Mouse (Mus musculus) ES-E14 (cell line): ENCODE results near the gene Foxn3.

Experiments
- CHD2 ChIP-seq: IDR thresholded peaks from 2 replicates; pipeline ENCODE4 v1.6.1; 2014; ENCODE audit warnings: mild to moderate bottlenecking, low read depth, low read length, inconsistent platforms
- HCFC1 ChIP-seq: IDR thresholded peaks from 2 replicates; pipeline ENCODE4 v1.6.1; 2012; ENCODE audit warnings: low read length, inconsistent platforms, borderline replicate concordance; ENCODE audit not compliant: insufficient read depth
- MAFK ChIP-seq: IDR thresholded peaks from 2 replicates; pipeline ENCODE4 v1.6.1; 2014; ENCODE audit warnings: mild to moderate bottlenecking, low read depth, low read length, inconsistent platforms; ENCODE audit not compliant: insufficient read depth
- ZC3H11A ChIP-seq: IDR thresholded peaks from 2 replicates; pipeline ENCODE4 v1.6.1; 2012; ENCODE audit warnings: low read depth, mild to moderate bottlenecking, inconsistent platforms, low read length, borderline replicate concordance
- ZNF384 ChIP-seq: IDR thresholded peaks from 2 replicates; pipeline ENCODE4 v1.6.1; 2012; ENCODE audit warnings: low read depth, low read length, inconsistent platforms

DNA sequence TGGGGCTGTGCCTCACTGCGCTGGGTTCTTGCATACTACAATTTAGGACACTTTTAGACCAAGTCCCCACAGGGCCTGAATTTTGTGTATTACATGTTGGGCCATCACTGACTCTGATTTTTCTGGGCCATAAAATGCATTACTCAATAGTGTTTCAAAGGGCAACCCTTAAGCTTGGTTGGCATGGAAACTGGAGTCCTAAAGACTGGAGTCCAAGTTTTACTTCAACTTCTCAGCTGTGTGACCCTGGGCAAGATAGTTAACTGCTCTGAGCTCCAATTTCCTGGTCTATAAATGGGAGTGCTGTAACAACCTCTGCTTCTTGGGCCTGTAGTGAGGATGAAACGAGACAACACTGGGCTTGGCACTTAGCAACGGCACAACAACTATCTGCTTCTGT lies 215.9 kb downstream of the Foxn3 start:
- TF ChIP-seq CHD2 (no peak), ZNF384 (no peak), MAFK (no peak), HCFC1 (no peak), ZC3H11A (no peak)
